Mouse (Mus musculus) neural tube, embryonic 13.5 days (tissue): ENCODE results near the gene BC025920. TPM values are rescaled to one million over a fixed set of nuclear protein-coding genes. Genes with fewer than 3 reads are reported as not detected.

ENCODE experiments used
- ATAC-seq: fragments of 200-750 bp; cut with Nextera tagmentation; 2 replicates; pipeline ENCODE4 v1.8.0; 2017; ENCODE audit warnings: low read depth, mild to moderate bottlenecking, moderate TSS enrichment, moderate library complexity
- H3K27ac ChIP-seq: fragments of 300-500 bp; sonication (generic); replicated peaks from 2 replicates; pipeline ENCODE4 v1.5.1; 2015; ENCODE audit warnings: moderate library complexity, mild to moderate bottlenecking, inconsistent platforms
- H3K27me3 ChIP-seq: fragments of 300-500 bp; sonication (generic); 2 replicates; pipeline ENCODE4 v1.6.1; 2015; ENCODE audit warnings: mild to moderate bottlenecking, inconsistent platforms
- H3K36me3 ChIP-seq: fragments of 300-500 bp; sonication (generic); 2 replicates; pipeline ENCODE4 v1.6.1; 2015; ENCODE audit warnings: mild to moderate bottlenecking, inconsistent platforms
- H3K4me1 ChIP-seq: fragments of 300-500 bp; sonication (generic); replicated peaks from 2 replicates; pipeline ENCODE4 v1.6.1; 2015; ENCODE audit warnings: inconsistent platforms
- H3K4me2 ChIP-seq: fragments of 300-500 bp; sonication (generic); 2 replicates; pipeline ENCODE4 v1.6.1; 2015; ENCODE audit warnings: inconsistent platforms, mild to moderate bottlenecking, moderate library complexity
- H3K4me3 ChIP-seq: fragments of 300-500 bp; sonication (generic); 2 replicates; pipeline ENCODE4 v1.5.1; 2015; ENCODE audit warnings: mild to moderate bottlenecking, inconsistent platforms
- H3K9ac ChIP-seq: fragments of 300-500 bp; sonication (generic); 2 replicates; pipeline ENCODE4 v1.6.1; 2015; ENCODE audit warnings: moderate library complexity, mild to moderate bottlenecking, inconsistent platforms
- H3K9me3 ChIP-seq: fragments of 300-500 bp; sonication (generic); 2 replicates; pipeline ENCODE4 v1.6.1; 2016; ENCODE audit warnings: inconsistent platforms
- whole genome bisulfite sequencing: fragments of 180-500 bp; shearing (Covaris S2); methylation state at CpG from one replicate; pipeline ENCODE4 v1.1.7; 2015; 5-methylcytosine and 5-hydroxymethylcytosine counted together
- polyA plus RNA-seq: library from polyadenylated mRNA; unstranded; fragments of >200 nt; fragmentation: Nextera tagmentation; extraction: Ambion mirVana; gene quantifications from 2 replicates; pipeline ENCODE4 v1.2.1, GENCODE M21; 2015

Gene BC025920
- 2.5 and 3.3 TPM in 2 replicates for polyA plus RNA-seq

GRCm38 (mm10) chr10:81605974-81606751, at the start of gene BC025920:
BC025920 (plus strand) TSS chr10:81606270.
- Histone ChIP-seq H3K4me3 (peak within 1 kb of the TSS; percentile 51), H3K9ac (peak within 1 kb of the TSS; percentile 70), H3K4me2 (peak within 1 kb of the TSS; percentile 76), H3K4me1 (peaks cover 40% of the 10 kb centered on the region), H3K27ac (peak within 1 kb of the TSS; percentile 91), H3K27me3 (peaks cover 6% of the 10 kb centered on the region; the same call in 1 of the 2 replicates), H3K36me3 (0 out of 2 replicates have a peak, but pooled peaks cover 3% of the 10 kb centered on the region), H3K9me3 (no peaks in the 10 kb centered on the region)
- under 1% methylated on average over 39 of the region's 39 CpGs for WGBS
- peak; percentile 85 for ATAC-seq

- no peak for ATAC-seq
- peaks cover 18% of the 10 kb centered on the region for H3K4me1 ChIP-seq
- H3K9me3 ChIP-seq, result no peaks in the 10 kb centered on the region
- H3K36me3 ChIP-seq, result 0 out of 2 replicates have a peak, but pooled peaks cover 2% of the 10 kb centered on the region
- H3K27ac ChIP-seq, result no peak overlapping the region
- H3K4me2 ChIP-seq, result no peak overlapping the region
- H3K27me3 ChIP-seq, result no peaks in the 10 kb centered on the region
- 66% methylated on average over 3 of the region's 3 CpGs for WGBS
- H3K4me3 ChIP-seq, result no peak overlapping the region
- no peak overlapping the region for H3K9ac ChIP-seq
Observed at GRCm38 (mm10) chr10:81556282-81556681, 49.8 kb upstream of the BC025920 start.

- H3K9me3 ChIP-seq, result no peaks in the 10 kb centered on the region
- H3K27ac ChIP-seq, result no peak overlapping the region
- H3K4me3 ChIP-seq, result no peak overlapping the region
- peaks cover 30% of the 10 kb centered on the region for H3K4me1 ChIP-seq
- 0 out of 2 replicates have a peak, but pooled peaks cover 13% of the 10 kb centered on the region for H3K36me3 ChIP-seq
- WGBS, result 45% methylated on average over 1 of the region's 1 CpGs
- no peak overlapping the region for H3K4me2 ChIP-seq
- no peak for ATAC-seq
- no peaks in the 10 kb centered on the region for H3K27me3 ChIP-seq
- H3K9ac ChIP-seq, result no peak overlapping the region
Observed at GRCm38 (mm10) chr10:81557491-81557890, 48.6 kb upstream of the BC025920 start.

- H3K9ac ChIP-seq, result peak within 1 kb of the TSS; percentile 98
- no peaks in the 10 kb centered on the region for H3K27me3 ChIP-seq
- ATAC-seq, result peak; percentile 68
- peaks cover 24% of the 10 kb centered on the region; the same call in 1 of the 2 replicates for H3K36me3 ChIP-seq
- H3K27ac ChIP-seq, result peak within 1 kb of the TSS; percentile 91
- no peaks in the 10 kb centered on the region for H3K9me3 ChIP-seq
- H3K4me1 ChIP-seq, result peaks cover 45% of the 10 kb centered on the region
- 1% methylated on average over 46 of the region's 53 CpGs for WGBS
- peak within 1 kb of the TSS; percentile 94 for H3K4me2 ChIP-seq
- H3K4me3 ChIP-seq, result peak within 1 kb of the TSS; percentile 94
Observed at GRCm38 (mm10) chr10:81559163-81559626, 46.9 kb upstream of the BC025920 start, which contains the start of gene Aes. Aes (plus strand) TSS chr10:81559488.

GRCm38 (mm10) chr10:81559627-81560539, 46.2 kb upstream of the BC025920 start:
- peaks cover 3% of the 10 kb centered on the region for H3K27me3 ChIP-seq
- peak overlapping the region; percentile 94 for H3K4me2 ChIP-seq
- ATAC-seq, result peak; percentile 38
- H3K9ac ChIP-seq, result peak overlapping the region; percentile 98
- 2% methylated on average over 35 of the region's 36 CpGs for WGBS
- H3K27ac ChIP-seq, result peak overlapping the region; percentile 91
- peaks cover 31% of the 10 kb centered on the region; the same call in 1 of the 2 replicates for H3K36me3 ChIP-seq
- H3K9me3 ChIP-seq, result no peaks in the 10 kb centered on the region
- H3K4me3 ChIP-seq, result peak overlapping the region; percentile 94
- H3K4me1 ChIP-seq, result peaks cover 52% of the 10 kb centered on the region

GRCm38 (mm10) chr10:81560719-81561459, 45.2 kb upstream of the BC025920 start:
- Histone ChIP-seq H3K9ac (peak overlapping the region; percentile 98), H3K9me3 (no peaks in the 10 kb centered on the region), H3K36me3 (peaks cover 41% of the 10 kb centered on the region), H3K4me2 (peak overlapping the region; percentile 94), H3K4me1 (peaks cover 58% of the 10 kb centered on the region), H3K4me3 (peak overlapping the region; percentile 94), H3K27me3 (peaks cover 14% of the 10 kb centered on the region), H3K27ac (peak overlapping the region; percentile 91)
- WGBS, result 17% methylated on average over 16 of the region's 16 CpGs
- no peak for ATAC-seq

- no peak for ATAC-seq
- H3K4me3 ChIP-seq, result peak overlapping the region; percentile 2; the same call in 1 of the 2 replicates
- 73% methylated on average over 6 of the region's 6 CpGs for WGBS
- peak overlapping the region; percentile 35 for H3K9ac ChIP-seq
- H3K9me3 ChIP-seq, result no peaks in the 10 kb centered on the region
- H3K36me3 ChIP-seq, result peaks cover 55% of the 10 kb centered on the region
- peaks cover 29% of the 10 kb centered on the region for H3K27me3 ChIP-seq
- peak overlapping the region; percentile 30 for H3K4me2 ChIP-seq
- no peak overlapping the region for H3K27ac ChIP-seq
- H3K4me1 ChIP-seq, result peaks cover 58% of the 10 kb centered on the region
Observed at GRCm38 (mm10) chr10:81562411-81562810, 43.7 kb upstream of the BC025920 start.

GRCm38 (mm10) chr10:81563481-81563880, 42.6 kb upstream of the BC025920 start:
- Histone ChIP-seq H3K27me3 (peaks cover 33% of the 10 kb centered on the region), H3K36me3 (peaks cover 55% of the 10 kb centered on the region), H3K4me2 (peak overlapping the region; percentile 45), H3K4me1 (peaks cover 66% of the 10 kb centered on the region), H3K9me3 (no peaks in the 10 kb centered on the region), H3K4me3 (0 out of 2 replicates have a peak overlapping the region, but pooled peaks have one; percentile 24), H3K27ac (no peak overlapping the region), H3K9ac (peak overlapping the region; percentile 58)
- WGBS, result 36% methylated on average over 6 of the region's 6 CpGs
- no peak for ATAC-seq

GRCm38 (mm10) chr10:81564216-81564615, 41.9 kb upstream of the BC025920 start:
- H3K27me3 ChIP-seq, result peaks cover 35% of the 10 kb centered on the region
- peak overlapping the region; percentile 46; the same call in 1 of the 2 replicates for H3K27ac ChIP-seq
- ATAC-seq, result no peak
- peaks cover 68% of the 10 kb centered on the region for H3K4me1 ChIP-seq
- peak overlapping the region; percentile 58 for H3K9ac ChIP-seq
- H3K9me3 ChIP-seq, result no peaks in the 10 kb centered on the region
- 4% methylated on average over 10 of the region's 10 CpGs for WGBS
- peak overlapping the region; percentile 45 for H3K4me2 ChIP-seq
- peak overlapping the region; percentile 24 for H3K4me3 ChIP-seq
- H3K36me3 ChIP-seq, result peaks cover 55% of the 10 kb centered on the region

- Histone ChIP-seq H3K27me3 (peaks cover 39% of the 10 kb centered on the region), H3K4me3 (no peak overlapping the region), H3K36me3 (peaks cover 55% of the 10 kb centered on the region), H3K9me3 (no peaks in the 10 kb centered on the region), H3K27ac (no peak overlapping the region), H3K4me1 (peaks cover 73% of the 10 kb centered on the region), H3K4me2 (no peak overlapping the region), H3K9ac (0 out of 2 replicates have a peak overlapping the region, but pooled peaks have one; percentile 58)
- no peak for ATAC-seq
- 21% methylated on average over 10 of the region's 10 CpGs for WGBS
Observed at GRCm38 (mm10) chr10:81564734-81565133, 41.3 kb upstream of the BC025920 start.
